Mouse (Mus musculus): ENCODE results near the gene Wnt9a. TPM values are rescaled to one million over a fixed set of nuclear protein-coding genes. Genes with fewer than 3 reads are reported as not detected.

Wnt9a gene
- polyA plus RNA-seq, 1 experiment from 2014 or later, result 0.10 TPM

DNA sequence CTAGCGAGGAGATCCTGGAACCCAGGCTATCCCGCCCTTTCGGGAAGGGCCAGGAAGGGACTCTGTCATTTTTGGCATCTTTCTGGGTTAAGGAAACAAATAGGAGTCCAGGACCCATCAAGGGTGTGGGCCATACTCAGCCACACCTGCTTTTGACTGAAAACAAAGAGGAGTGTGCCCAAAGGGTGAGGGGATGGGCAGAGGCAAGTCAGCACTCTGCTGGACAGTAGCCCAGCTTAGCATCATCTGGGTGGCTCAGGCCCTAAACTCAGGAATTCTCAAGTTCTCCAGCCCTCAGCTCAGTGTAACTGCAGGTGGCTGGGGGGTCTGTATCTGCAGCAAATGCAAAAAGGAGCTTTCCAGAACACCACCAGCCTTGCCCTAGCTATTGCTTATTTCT lies 71.3 kb downstream of the Wnt9a start:
- H3K27ac ChIP-seq, result no peak overlapping the region
- no peak overlapping the region for H3K4me3 ChIP-seq (ENCODE audit: inconsistent target)
- no peaks in the 10 kb centered on the region for H3K36me3 ChIP-seq (ENCODE audit: inconsistent target)
- 97% methylated on average over 3 of the region's 3 CpGs for WGBS (ENCODE audit: missing documents)
- H3K79me2 ChIP-seq (ENCODE audit: inconsistent target), result no peaks in the 10 kb centered on the region

DNA sequence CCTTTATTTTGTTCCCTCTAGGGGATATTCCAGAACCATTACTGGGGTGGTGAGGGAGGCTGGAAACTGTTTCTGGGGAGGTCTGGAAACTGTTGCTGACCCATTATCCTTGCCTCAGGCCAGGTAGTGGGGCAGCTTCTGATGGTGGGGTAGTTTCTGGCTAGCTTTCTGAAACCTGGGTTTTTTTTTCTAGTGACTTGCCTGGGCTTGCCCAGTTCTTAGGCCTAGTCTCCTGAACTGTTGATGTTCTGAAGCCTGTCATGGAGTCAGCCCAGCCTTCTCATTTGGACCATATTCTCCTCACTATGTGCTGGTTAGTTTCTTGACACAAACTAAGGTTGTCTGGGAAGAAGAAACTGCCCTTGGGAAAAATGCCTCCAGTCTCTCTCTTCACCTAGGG lies 72.8 kb downstream of the Wnt9a start:
- Histone ChIP-seq H3K27ac (no peak overlapping the region), H3K79me2 (ENCODE audit: inconsistent target) (no peaks in the 10 kb centered on the region)

More for the DNA sequence above, 72.8 kb downstream of the Wnt9a start:
- no peaks in the 10 kb centered on the region for H3K36me3 ChIP-seq (ENCODE audit: inconsistent target)
- H3K4me3 ChIP-seq (ENCODE audit: inconsistent target), result no peak overlapping the region

Other genes starting within 250 kb of the Wnt9a start
- gene Obscn, start 170.5 kb upstream of the Wnt9a start, polyA plus RNA-seq (2018), result 0.01 TPM in 1 of 3 replicates, not detected in the others
- gene Iba57, start 143.2 kb upstream of the Wnt9a start, polyA plus RNA-seq (2018), result 2.9 to 4.7 TPM (median 3.3 TPM) in 3 replicates
- not detected in 3 replicates for gene Gjc2, start 123.7 kb upstream of the Wnt9a start, polyA plus RNA-seq (2018)
- gene Guk1, start 114.7 kb upstream of the Wnt9a start, polyA plus RNA-seq (2018), result 11.6 to 29.1 TPM (median 24.4 TPM) in 3 replicates
- 17.9 to 36.6 TPM (median 21.0 TPM) in 3 replicates for gene Mrpl55, start 104.4 kb upstream of the Wnt9a start, polyA plus RNA-seq (2018)
- 17.8 to 25.4 TPM (median 20.3 TPM) in 3 replicates for gene 2310033P09Rik, start 98.6 kb upstream of the Wnt9a start, polyA plus RNA-seq (2018)
- 397 to 494 TPM (median 402 TPM) in 3 replicates for gene Arf1, start 78.7 kb upstream of the Wnt9a start, polyA plus RNA-seq (2018)
- gene Wnt3a, start 16.2 kb upstream of the Wnt9a start, polyA plus RNA-seq (2018), result not detected in 3 replicates
- 0.11 TPM in 1 of 3 replicates, not detected in the others for gene Prss38, start 68.7 kb downstream of the Wnt9a start, polyA plus RNA-seq (2018)
- gene Jmjd4, start 143.1 kb downstream of the Wnt9a start, polyA plus RNA-seq (2018), result 3.3 to 4.3 TPM (median 3.3 TPM) in 3 replicates
- gene Snap47, start 144.3 kb downstream of the Wnt9a start, polyA plus RNA-seq (2018), result 20.2 to 31.5 TPM (median 30.9 TPM) in 3 replicates
- gene Zfp867, start 165.5 kb downstream of the Wnt9a start, polyA plus RNA-seq (2018), result 1.2 to 1.7 TPM (median 1.6 TPM) in 3 replicates
- gene Zkscan17, start 219.8 kb downstream of the Wnt9a start, polyA plus RNA-seq (2018), result 10.8 to 16.3 TPM (median 11.7 TPM) in 3 replicates
- 12.7 to 36.4 TPM (median 25.2 TPM) in 3 replicates for gene Nlrp3, start 234.6 kb downstream of the Wnt9a start, polyA plus RNA-seq (2018)

Measured in macrophage (primary cell).